Mouse (Mus musculus) megakaryocyte-erythroid progenitor cell, adult 5-6 weeks (primary cell): ENCODE data around the gene 2010109A12Rik. TPM values are rescaled to one million over a fixed set of nuclear protein-coding genes. Genes with fewer than 3 reads are reported as not detected.

ENCODE experiments used
- ATAC-seq: replicated peaks from 2 replicates; pipeline ENCODE4 v1.8.0; 2016; ENCODE audit warnings: mild to moderate bottlenecking, inconsistent platforms; ENCODE audit not compliant: severe bottlenecking, poor library complexity, low FRiP score, low TSS enrichment
- total RNA-seq, 2 experiments: library from RNA; stranded (forward) in 1 of 2; stranded (reverse) in 1 of 2; fragments of 200-1000, 215-1000 nt in 1 of 2; fragments of >200 nt in 1 of 2; fragmentation: Nextera tagmentation in 1 of 2; gene quantifications; 2 replicates each; pipeline ENCODE4 v1.2.3; 2014 to 2017

Gene 2010109A12Rik
- total RNA-seq, 2 experiments from 2014 or later, result 1.8 TPM; not detected in 1

DNA sequence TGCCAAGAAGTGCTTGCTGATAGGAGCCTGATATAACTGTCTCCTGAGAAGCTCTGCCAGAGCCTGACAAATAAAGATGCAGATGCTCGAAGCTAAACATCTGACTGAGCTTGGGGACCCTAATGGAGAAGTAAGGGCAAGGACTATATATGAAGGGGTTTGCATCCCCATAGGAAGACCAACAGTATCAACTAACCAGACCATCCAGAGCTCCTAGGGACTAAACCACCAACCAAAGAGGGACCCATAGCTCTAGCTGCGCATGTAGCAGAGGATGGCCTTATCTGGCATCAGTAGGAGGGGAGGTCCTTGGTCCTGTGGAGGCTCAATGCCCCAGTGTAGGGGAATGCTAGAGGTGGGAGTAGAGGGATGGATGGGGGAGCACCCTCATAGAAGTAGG is 18.2 kb downstream of the 2010109A12Rik start:
- ATAC-seq, result no peak

GRCm38 (mm10) chr5:93227157-93227556 is 20.8 kb downstream of the 2010109A12Rik start:
- ATAC-seq, result peak; percentile 94

GRCm38 (mm10) chr5:93229527-93229926 is 23.2 kb downstream of the 2010109A12Rik start:
- ATAC-seq, result no peak

DNA sequence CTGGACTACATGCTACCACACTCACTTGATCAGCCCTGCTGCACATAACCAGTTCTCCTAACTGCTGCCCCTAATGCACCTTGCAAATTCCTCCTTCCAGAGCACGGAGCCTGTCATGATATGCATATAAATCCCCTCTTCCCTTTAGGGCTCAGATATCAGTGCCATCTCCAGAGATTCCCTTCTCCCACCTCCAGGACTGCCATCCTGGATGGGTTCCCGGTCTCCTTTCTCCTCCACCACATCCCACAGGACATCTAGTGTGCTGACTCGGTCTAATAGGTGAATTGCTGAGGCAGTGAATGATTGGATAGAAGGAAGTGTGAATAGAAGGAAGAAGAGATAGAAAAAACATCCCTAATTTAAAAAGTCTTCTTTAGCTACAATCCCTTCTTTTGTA is 25.4 kb downstream of the 2010109A12Rik start:
- ATAC-seq, result no peak

DNA sequence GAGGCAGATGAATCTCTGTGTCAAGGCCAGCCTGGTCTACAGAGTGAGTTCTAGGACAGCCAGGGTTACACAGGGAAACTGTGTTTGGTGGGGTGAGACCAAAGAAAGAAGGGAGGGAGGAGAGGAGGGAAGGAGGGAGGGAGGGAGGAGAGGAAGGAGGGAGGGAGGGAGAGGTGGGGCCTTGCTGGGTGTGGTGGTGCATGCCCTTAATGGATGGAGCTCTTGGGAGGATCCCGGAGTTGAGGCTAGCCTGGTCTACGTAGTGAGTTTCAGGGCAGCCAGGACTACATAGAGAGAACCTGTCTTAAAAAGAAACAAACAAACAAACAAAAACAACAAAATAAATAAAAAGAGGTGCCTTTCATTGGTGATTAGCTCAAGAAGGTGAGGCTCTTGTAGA is 26.5 kb downstream of the 2010109A12Rik start:
- no peak for ATAC-seq

- ATAC-seq, result no peak
Observed at GRCm38 (mm10) chr5:93234130-93234529, 27.8 kb downstream of the 2010109A12Rik start.

- ATAC-seq, result no peak
Observed at GRCm38 (mm10) chr5:93234605-93235004, 28.3 kb downstream of the 2010109A12Rik start.

GRCm38 (mm10) chr5:93235888-93236287 is 29.6 kb downstream of the 2010109A12Rik start:
- ATAC-seq, result no peak

GRCm38 (mm10) chr5:93236541-93236940 is 30.2 kb downstream of the 2010109A12Rik start:
- ATAC-seq, result no peak

GRCm38 (mm10) chr5:93239590-93240544 is 33.5 kb downstream of the 2010109A12Rik start:
- peak; percentile 99 for ATAC-seq

DNA sequence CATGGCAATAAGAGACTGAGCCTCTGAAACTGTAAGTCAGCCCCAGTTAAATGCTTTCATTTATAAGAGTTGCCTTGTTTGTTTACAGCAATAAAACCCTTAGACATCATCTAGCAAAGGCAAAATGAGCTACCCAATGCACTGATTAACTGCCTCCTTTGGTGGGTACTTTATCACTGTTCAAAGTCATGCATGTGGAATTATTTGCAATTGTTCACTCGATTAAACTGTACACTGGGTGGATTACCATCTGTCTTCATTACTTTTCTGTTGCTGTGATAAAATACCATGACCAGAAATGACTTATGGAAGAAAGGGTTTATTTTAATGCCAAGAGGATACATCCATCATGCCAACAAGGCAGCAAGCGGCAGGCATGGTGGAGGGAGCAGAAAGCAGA is 39.0 kb downstream of the 2010109A12Rik start:
- no peak for ATAC-seq

GRCm38 (mm10) chr5:93249940-93250578 is 43.7 kb downstream of the 2010109A12Rik start:
- no peak for ATAC-seq

DNA sequence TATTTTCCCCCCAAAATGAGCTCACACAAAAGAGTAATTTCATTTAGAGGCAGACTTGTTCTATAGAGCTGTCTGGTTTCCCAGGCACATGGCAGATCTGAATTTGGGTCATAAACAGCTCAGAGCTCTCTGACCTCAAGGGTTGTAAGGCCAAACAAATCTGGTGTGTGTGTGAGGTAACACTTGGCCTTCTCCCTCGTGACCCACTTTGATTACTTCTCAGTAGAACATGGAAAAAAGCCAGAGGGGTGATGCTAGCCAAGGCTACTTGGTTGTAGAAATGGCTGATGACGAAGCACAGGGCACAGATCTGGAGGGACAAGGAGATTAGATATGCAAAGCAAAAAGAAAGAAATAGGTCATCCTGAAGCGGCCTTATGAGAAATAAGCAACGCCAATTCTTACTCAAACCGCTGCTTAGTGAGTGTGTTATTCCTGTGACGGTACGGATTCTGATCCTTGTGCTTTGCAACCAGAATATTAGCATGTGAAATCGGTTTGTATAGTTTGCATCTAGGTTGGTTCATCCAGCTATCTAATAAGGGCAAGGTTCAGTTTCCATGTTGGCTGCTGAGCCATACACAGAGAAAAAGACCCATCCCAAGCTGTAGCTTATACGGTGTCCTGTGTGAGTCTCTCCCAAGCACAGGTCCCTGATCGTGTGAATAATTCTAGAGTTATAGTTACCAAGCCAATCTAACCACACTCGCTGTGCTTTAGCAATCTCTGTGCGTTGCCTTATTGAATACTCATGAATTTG is 44.9 kb downstream of the 2010109A12Rik start:
- no peak for ATAC-seq

GRCm38 (mm10) chr5:93255759-93256265 is 49.5 kb downstream of the 2010109A12Rik start:
- ATAC-seq, result no peak

GRCm38 (mm10) chr5:93256820-93257405 is 50.6 kb downstream of the 2010109A12Rik start:
- ATAC-seq, result no peak

DNA sequence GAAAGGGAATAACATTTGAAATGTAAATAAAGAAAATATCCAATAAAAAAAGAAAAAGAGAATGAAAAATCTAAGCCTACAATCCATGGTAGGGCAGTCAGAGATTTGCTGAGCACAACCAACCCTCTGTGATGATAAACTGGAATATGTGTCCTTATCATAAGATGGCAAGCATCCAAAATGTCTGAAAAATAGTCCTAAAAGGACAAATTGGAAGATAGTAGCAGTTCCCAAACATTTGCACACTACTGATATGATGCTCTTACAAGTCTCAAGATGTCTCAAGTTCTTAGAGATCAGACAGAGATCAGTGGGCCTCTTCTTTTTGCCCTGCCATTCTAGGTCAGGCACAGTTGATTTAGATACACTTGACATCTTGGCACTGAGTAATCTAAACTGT is 53.0 kb downstream of the 2010109A12Rik start:
- no peak for ATAC-seq

GRCm38 (mm10) chr5:93260983-93261382 is 54.7 kb downstream of the 2010109A12Rik start:
- no peak for ATAC-seq

DNA sequence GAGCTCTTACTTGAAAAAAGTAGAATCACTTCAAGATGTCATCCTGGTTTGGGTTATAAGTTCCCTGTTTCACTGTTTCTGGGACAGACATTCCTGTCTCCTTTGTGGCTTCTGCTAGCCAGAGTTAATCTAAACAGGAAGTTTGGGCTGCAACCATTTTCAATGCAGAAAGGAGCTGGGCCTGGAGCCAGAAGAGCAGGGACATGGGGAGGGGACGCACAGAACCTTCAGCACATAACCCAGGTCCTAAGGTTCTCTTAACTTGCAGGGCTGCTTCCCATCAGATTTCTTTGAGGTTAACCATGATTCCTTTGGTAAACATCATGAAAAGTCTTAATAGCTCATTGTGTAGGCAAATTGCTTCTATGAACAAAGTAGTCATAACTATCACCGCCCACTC is 56.4 kb downstream of the 2010109A12Rik start:
- ATAC-seq, result no peak
